ENCODE assay signal across 13 mouse cellular contexts in genomic region chr14:51384351-51384750, GRCm38 (mm10). TPM values are rescaled to one million over a fixed set of nuclear protein-coding genes. Genes with fewer than 3 reads are reported as not detected.
A peak's percentile ranks its signal among the peaks of the same experiment; 100 is the strongest.
DNase-seq lines count a peak whose midpoint lies in the region; ATAC-seq lines count a peak whose summit lies in the region.
"Had no signal": no experiment of that assay in that cellular context is flagged by ENCODE, and none has a peak within 500 bp of the region (broad histone marks: within the 10 kb centered on the region; RNA-seq: fewer than 3 reads in every experiment).

No protein-coding gene starts in this region.

- 94% methylated on average over 10 of the region's 10 CpGs for WGBS in midbrain, embryonic 11.5 days

- peak; percentile 47 for ATAC-seq in midbrain, embryonic 11.5 days (ENCODE audit: low FRiP score)

- H3K27me3 ChIP-seq in midbrain, embryonic 11.5 days (ENCODE audit: control insufficient read depth, insufficient read depth, low read length), result no peaks in the 10 kb centered on the region

- intact Hi-C loops in heart, postnatal 14 days (cut with DNase I), result no loop called here
- intact Hi-C loops in left cerebral cortex, postnatal 10 days (cut with DNase I), result no loop called here

- H3K36me3 ChIP-seq in midbrain, embryonic 11.5 days (ENCODE audit: control insufficient read depth, insufficient read depth, low read length), result no peaks in the 10 kb centered on the region

- H3K4me3 ChIP-seq in midbrain, embryonic 11.5 days (ENCODE audit: low read depth, low read length), result no peak overlapping the region
- H3K4me3 ChIP-seq: heart, adult 2 months; layer of hippocampus, adult 2 months had no signal

- H3K9me3 ChIP-seq in midbrain, embryonic 11.5 days (ENCODE audit: control insufficient read depth, low read length), result peaks cover 13% of the 10 kb centered on the region

- H3K9ac ChIP-seq in midbrain, embryonic 11.5 days (ENCODE audit: low read length), result no peak overlapping the region

- no peak overlapping the region for H3K27ac ChIP-seq in midbrain, embryonic 11.5 days (ENCODE audit: low read depth, low read length)
- H3K27ac ChIP-seq: heart, adult 2 months; layer of hippocampus, adult 2 months had no signal

- no peak overlapping the region for H3K4me2 ChIP-seq in midbrain, embryonic 11.5 days

- H3K4me1 ChIP-seq in midbrain, embryonic 11.5 days (ENCODE audit: control insufficient read depth, insufficient read depth, low read length), result no peaks in the 10 kb centered on the region

- peak; percentile 21 for DNase-seq in embryo, embryonic 10 days (ENCODE audit: low spot score)
- DNase-seq in embryo, embryonic 9.5 days (ENCODE audit: extremely low spot score), result no peak
- peak; percentile 14 for DNase-seq in retina, postnatal 1 day
- no peak for DNase-seq in retina, embryonic 14.5 days (ENCODE audit: low spot score)
- no peak for DNase-seq in midbrain, embryonic 11.5 days (ENCODE audit: low spot score, missing footprints)
- no peak for DNase-seq in lung, postnatal 36 days
- DNase-seq in heart, postnatal 14 days, result no peak
- DNase-seq in left cerebral cortex, postnatal 10 days (ENCODE audit: extremely low spot score in 1 of 2, low spot score in 2 of 2), result no peak
- DNase-seq: heart, adult 2 months; lung, adult 2 months; thymus, postnatal 4 days had no signal

RNA-seq across cellular contexts. Expression of gene Gm7247, which starts 22.8 kb away (rescaled TPM):
- polyA plus RNA-seq in midbrain, embryonic 11.5 days (2014; fragmentation: Nextera tagmentation; extraction: Ambion mirVana), result not detected in 2 replicates
- not detected for total RNA-seq in heart, postnatal 14 days (2021)
- total RNA-seq in left cerebral cortex, postnatal 10 days (2021), result not detected
- total RNA-seq: heart, adult 2 months; layer of hippocampus, adult 2 months; left cerebral cortex, postnatal 36 days had no signal
- polyA plus RNA-seq: heart, adult 2 months; lung, adult 2 months had no signal

RNA-seq across cellular contexts. Expression of gene Vmn2r88, which starts 26.3 kb away (rescaled TPM):
- polyA plus RNA-seq in midbrain, embryonic 11.5 days (2014; fragmentation: Nextera tagmentation; extraction: Ambion mirVana), result not detected in 2 replicates
- total RNA-seq in heart, postnatal 14 days (2021), result not detected
- not detected for total RNA-seq in left cerebral cortex, postnatal 10 days (2021)
- total RNA-seq: heart, adult 2 months; layer of hippocampus, adult 2 months; left cerebral cortex, postnatal 36 days had no signal
- polyA plus RNA-seq: heart, adult 2 months; lung, adult 2 months had no signal

Comparison
In these comparisons a context has a peak if more than half of its experiments do, and no peak if none do; other contexts are left out.
1. DNase-seq: peak in embryo, embryonic 10 days (single experiment) and retina, postnatal 1 day (single experiment); none in embryo, embryonic 9.5 days (single experiment), retina, embryonic 14.5 days (single experiment), midbrain, embryonic 11.5 days (single experiment), lung, postnatal 36 days (single experiment), heart, postnatal 14 days (0 of 2) and left cerebral cortex, postnatal 10 days (0 of 2).